ENCODE assay signal across 14 mouse cellular contexts in genomic region chr4:150590621-150591282, GRCm38 (mm10).
DNase-seq lines count a peak whose midpoint lies in the region; ATAC-seq and TF ChIP-seq lines count a peak whose summit lies in the region.
"Had no signal": no experiment of that assay in that cellular context is flagged by ENCODE, and none has a peak within 500 bp of the region (broad histone marks: within the 10 kb centered on the region; RNA-seq: fewer than 3 reads in every experiment).

No protein-coding gene starts in this region.

- no peak overlapping the region for H3K9ac ChIP-seq in heart, embryonic 13.5 days
- no peak overlapping the region for H3K9ac ChIP-seq in lung, postnatal 0 days (replicated peaks; ENCODE audit: low read depth)
- H3K9ac ChIP-seq in kidney, postnatal 0 days (ENCODE audit: low read depth, low read length), result no peak overlapping the region

- no peak for ATAC-seq in heart, embryonic 13.5 days (ENCODE audit: extremely low read depth, insufficient number of reproducible peaks, low FRiP score, low TSS enrichment)
- no peak for ATAC-seq in lung, postnatal 0 days
- no peak for ATAC-seq in kidney, postnatal 0 days (replicated peaks; ENCODE audit: low FRiP score, low read depth)
- no peak for ATAC-seq in erythroblast, adult 5-6 weeks (replicated peaks; ENCODE audit: low FRiP score, poor library complexity, severe bottlenecking)

- no peak overlapping the region for H3K4me3 ChIP-seq in heart, embryonic 13.5 days
- no peak overlapping the region for H3K4me3 ChIP-seq in lung, postnatal 0 days (ENCODE audit: low read depth, low read length)
- no peak overlapping the region for H3K4me3 ChIP-seq in kidney, postnatal 0 days (replicated peaks; ENCODE audit: low read depth, low read length)

- peak overlapping the region; percentile 48; the same call in 1 of the 2 replicates for H3K27ac ChIP-seq in heart, embryonic 13.5 days (replicated peaks)
- 0 out of 2 replicates have a peak overlapping the region, but pooled peaks have one; percentile 2 for H3K27ac ChIP-seq in lung, postnatal 0 days (ENCODE audit: low read length)
- H3K27ac ChIP-seq in kidney, postnatal 0 days, result peak overlapping the region; percentile 66

- no peak for TF ChIP-seq CTCF in lung, postnatal 0 days (IDR thresholded peaks at IDR 0.05)
- no peak for TF ChIP-seq CTCF in kidney, postnatal 0 days (IDR thresholded peaks at IDR 0.05; ENCODE audit: low read depth)

- peaks cover 80% of the 10 kb centered on the region for H3K4me1 ChIP-seq in heart, embryonic 13.5 days
- peaks cover 27% of the 10 kb centered on the region; the same call in 1 of the 2 replicates for H3K4me1 ChIP-seq in lung, postnatal 0 days (ENCODE audit: insufficient read depth, low read depth, low read length)
- peaks cover 67% of the 10 kb centered on the region for H3K4me1 ChIP-seq in kidney, postnatal 0 days (replicated peaks; ENCODE audit: insufficient read depth, low read length)

- no peaks in the 10 kb centered on the region for H3K9me3 ChIP-seq in heart, embryonic 13.5 days
- no peaks in the 10 kb centered on the region for H3K9me3 ChIP-seq in lung, postnatal 0 days (ENCODE audit: low read length)
- H3K9me3 ChIP-seq in kidney, postnatal 0 days (replicated peaks; ENCODE audit: low read length), result no peaks in the 10 kb centered on the region

- WGBS in heart, embryonic 13.5 days, result 51% methylated on average over 3 of the region's 3 CpGs
- WGBS in lung, postnatal 0 days, result 32% methylated on average over 3 of the region's 3 CpGs
- 17% methylated on average over 3 of the region's 3 CpGs for WGBS in kidney, postnatal 0 days

- DNase-seq in heart, postnatal 25 days (ENCODE audit: low spot score), result no peak
- DNase-seq in lung, postnatal 0 days (ENCODE audit: low spot score), result no peak
- no peak for DNase-seq in lung, postnatal 10 days
- DNase-seq in kidney, postnatal 0 days (ENCODE audit: low spot score), result no peak
- DNase-seq in naive thymus-derived CD4-positive, alpha-beta T cell, adult 2 months (ENCODE audit: low read depth), result peak; percentile 31
- DNase-seq in layer of hippocampus, postnatal 14 days (ENCODE audit: low spot score in 2 of 2), result no peak
- DNase-seq: B cell, adult 2 months; cerebellum, postnatal 36 days; heart, adult 18-20 months; heart, postnatal 4 days; left cerebral cortex, postnatal 4 days; thymus, postnatal 36 days had no signal

- no peak overlapping the region for H3K4me2 ChIP-seq in heart, embryonic 13.5 days
- no peak overlapping the region for H3K4me2 ChIP-seq in lung, postnatal 0 days (replicated peaks; ENCODE audit: low read depth, low read length)
- H3K4me2 ChIP-seq in kidney, postnatal 0 days (ENCODE audit: low read length), result 0 out of 2 replicates have a peak overlapping the region, but pooled peaks have one; percentile 4

- no peak for TF ChIP-seq EP300 in lung, postnatal 0 days (IDR thresholded peaks at IDR 0.05)

- intact Hi-C loops in heart, postnatal 25 days (cut with DNase I), result no loop called here

- H3K27me3 ChIP-seq in heart, embryonic 13.5 days (replicated peaks), result no peaks in the 10 kb centered on the region
- no peaks in the 10 kb centered on the region for H3K27me3 ChIP-seq in lung, postnatal 0 days (replicated peaks; ENCODE audit: insufficient read depth, low read length)
- H3K27me3 ChIP-seq in kidney, postnatal 0 days (ENCODE audit: insufficient read depth, low read length), result no peaks in the 10 kb centered on the region

- H3K36me3 ChIP-seq in heart, embryonic 13.5 days, result no peaks in the 10 kb centered on the region
- no peaks in the 10 kb centered on the region for H3K36me3 ChIP-seq in lung, postnatal 0 days (ENCODE audit: insufficient read depth, low read length)
- no peaks in the 10 kb centered on the region for H3K36me3 ChIP-seq in kidney, postnatal 0 days (ENCODE audit: insufficient read depth, low read length)

Comparison
In these comparisons a context has a peak if more than half of its experiments do, and no peak if none do; other contexts are left out.
1. H3K27ac ChIP-seq: peak in every context shown above with its lines; median percentile 66 in kidney, postnatal 0 days; 48 in heart, embryonic 13.5 days; 2 in lung, postnatal 0 days.